Mouse (Mus musculus): Measurements from ENCODE around the gene Rpp25.

DNA sequence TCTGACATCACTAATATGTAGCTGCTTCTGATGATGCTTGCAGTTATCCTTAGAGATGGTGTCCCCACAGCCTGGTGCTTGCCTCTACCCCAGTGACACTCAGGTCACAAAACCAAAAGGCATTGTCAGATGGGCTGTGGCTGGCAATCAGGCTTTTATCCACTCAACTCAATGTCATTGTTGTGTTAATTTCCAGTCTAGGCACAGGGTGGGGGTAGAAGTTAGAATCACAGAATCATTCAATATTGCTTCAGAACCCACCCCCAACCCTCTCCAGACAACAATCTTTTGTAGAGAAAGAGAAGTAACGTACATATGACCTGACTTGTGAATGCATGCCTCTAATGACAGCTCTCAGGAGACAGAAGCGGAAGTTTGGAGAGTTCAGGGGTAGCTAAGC, 6.8 kb downstream of the Rpp25 start:
- TF ChIP-seq POLR2A (IDR thresholded peaks at IDR 0.05; ENCODE audit: low read depth, low read length) (no peak), CTCF (IDR thresholded peaks at IDR 0.05; ENCODE audit: borderline replicate concordance, insufficient read depth, low read length) (no peak)
